Mouse (Mus musculus) limb, embryonic 14.5 days (tissue): ENCODE measurements at regions not wholly inside any gene's neighbourhood (a gene's known extent, or its start where the extent isn't known, plus 50 kb on each side); places are given as distances from the start of the nearest gene placed in this dataset.

Source experiments
- ATAC-seq: fragments of 200-750 bp; cut with Nextera tagmentation; 2 replicates; pipeline ENCODE4 v1.8.0; 2017; ENCODE audit warnings: low read depth, moderate number of reproducible peaks, moderate TSS enrichment; ENCODE audit not compliant: low FRiP score
- DNase-seq: peaks from one replicate; pipeline ENCODE4 v3.0.0-alpha.2; 2015; ENCODE audit warnings: low spot score
- H3K27ac ChIP-seq: fragments of 300-500 bp; sonication (generic); replicated peaks from 2 replicates; pipeline ENCODE4 v1.5.1; 2014; ENCODE audit warnings: low read depth, mild to moderate bottlenecking, low read length, moderate library complexity, mixed read lengths
- H3K27me3 ChIP-seq: fragments of 300-500 bp; sonication (generic); 2 replicates; pipeline ENCODE4 v1.6.1; 2014; ENCODE audit warnings: low read length, mixed read lengths; ENCODE audit not compliant: control insufficient read depth, insufficient read depth
- H3K36me3 ChIP-seq: fragments of 300-500 bp; sonication (generic); 2 replicates; pipeline ENCODE4 v1.6.1; 2014; ENCODE audit warnings: mild to moderate bottlenecking, low read length, moderate library complexity, mixed read lengths; ENCODE audit not compliant: control insufficient read depth, insufficient read depth
- H3K4me1 ChIP-seq: fragments of 300-500 bp; sonication (generic); 2 replicates; pipeline ENCODE4 v1.6.1; 2014; ENCODE audit warnings: antibody characterized with exemption, low read length, mixed read lengths; ENCODE audit not compliant: control insufficient read depth, insufficient read depth
- H3K4me2 ChIP-seq: fragments of 300-500 bp; sonication (generic); replicated peaks from 2 replicates; pipeline ENCODE4 v1.6.1; 2014; ENCODE audit warnings: low read depth, mild to moderate bottlenecking, low read length, moderate library complexity; ENCODE audit not compliant: severe bottlenecking
- H3K4me3 ChIP-seq: fragments of 300-500 bp; sonication (generic); replicated peaks from 2 replicates; pipeline ENCODE4 v1.5.1; 2014; ENCODE audit warnings: low read length
- H3K9ac ChIP-seq: fragments of 300-500 bp; sonication (generic); 2 replicates; pipeline ENCODE4 v1.6.1; 2014; ENCODE audit warnings: mild to moderate bottlenecking, low read depth, low read length, moderate library complexity; ENCODE audit not compliant: severe bottlenecking
- H3K9me3 ChIP-seq: fragments of 300-500 bp; sonication (generic); 2 replicates; pipeline ENCODE4 v1.6.1; 2016; ENCODE audit warnings: low read length; ENCODE audit not compliant: control insufficient read depth
- POLR2A ChIP-seq: fragments of 200-500 bp; IDR thresholded peaks from 2 replicates; pipeline ENCODE4 v1.8.0; 2012; ENCODE audit warnings: inconsistent platforms, mild to moderate bottlenecking, moderate library complexity, borderline replicate concordance; ENCODE audit not compliant: insufficient read depth, insufficient read length; ENCODE audit errors: extremely low read depth
- WGBS: fragments of 180-500 bp; shearing (Covaris S2); extraction: QIAGEN DNeasy Blood & Tissue Kit; methylation state at CpG from one replicate; pipeline ENCODE4 v1.1.7; 2014; 5-methylcytosine and 5-hydroxymethylcytosine counted together

DNA sequence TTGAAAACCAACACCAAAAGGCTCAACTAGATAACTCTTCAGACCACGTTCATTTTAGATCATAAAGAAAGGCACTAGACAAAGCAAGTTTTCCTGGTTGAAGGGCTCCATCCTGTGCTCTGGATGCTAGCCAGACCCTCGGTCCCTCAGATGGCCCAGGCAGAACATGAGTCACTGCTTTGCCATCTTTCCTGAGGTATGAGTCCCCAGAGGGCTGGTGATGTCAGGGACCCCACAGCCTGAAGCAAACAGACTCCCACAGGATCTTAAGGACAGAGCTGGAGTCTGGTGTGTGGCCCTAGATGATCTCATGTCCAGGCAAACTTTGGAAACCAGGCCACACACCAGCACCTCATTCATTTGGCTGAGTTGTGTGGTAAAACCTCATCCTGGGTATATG, 203.2 kb upstream of the Six2 start:
- 68% methylated on average over 2 of the region's 2 CpGs for WGBS
- Histone ChIP-seq H3K27ac (no peak overlapping the region), H3K9ac (no peak overlapping the region), H3K4me3 (no peak overlapping the region), H3K9me3 (no peaks in the 10 kb centered on the region), H3K4me2 (no peak overlapping the region), H3K27me3 (no peaks in the 10 kb centered on the region), H3K36me3 (no peaks in the 10 kb centered on the region), H3K4me1 (peaks cover 27% of the 10 kb centered on the region)
- TF ChIP-seq POLR2A, result no peak
- no peak for DNase-seq
- no peak for ATAC-seq

GRCm38 (mm10) chr17:85889746-85890532, 201.9 kb upstream of the Six2 start:
- TF ChIP-seq POLR2A, result no peak
- Histone ChIP-seq H3K4me1 (peaks cover 33% of the 10 kb centered on the region), H3K36me3 (no peaks in the 10 kb centered on the region), H3K27me3 (no peaks in the 10 kb centered on the region), H3K27ac (no peak overlapping the region), H3K9me3 (no peaks in the 10 kb centered on the region), H3K9ac (no peak overlapping the region), H3K4me3 (no peak overlapping the region), H3K4me2 (no peak overlapping the region)
- WGBS, result 54% methylated on average over 18 of the region's 18 CpGs
- ATAC-seq, result no peak
- DNase-seq, result no peak

DNA sequence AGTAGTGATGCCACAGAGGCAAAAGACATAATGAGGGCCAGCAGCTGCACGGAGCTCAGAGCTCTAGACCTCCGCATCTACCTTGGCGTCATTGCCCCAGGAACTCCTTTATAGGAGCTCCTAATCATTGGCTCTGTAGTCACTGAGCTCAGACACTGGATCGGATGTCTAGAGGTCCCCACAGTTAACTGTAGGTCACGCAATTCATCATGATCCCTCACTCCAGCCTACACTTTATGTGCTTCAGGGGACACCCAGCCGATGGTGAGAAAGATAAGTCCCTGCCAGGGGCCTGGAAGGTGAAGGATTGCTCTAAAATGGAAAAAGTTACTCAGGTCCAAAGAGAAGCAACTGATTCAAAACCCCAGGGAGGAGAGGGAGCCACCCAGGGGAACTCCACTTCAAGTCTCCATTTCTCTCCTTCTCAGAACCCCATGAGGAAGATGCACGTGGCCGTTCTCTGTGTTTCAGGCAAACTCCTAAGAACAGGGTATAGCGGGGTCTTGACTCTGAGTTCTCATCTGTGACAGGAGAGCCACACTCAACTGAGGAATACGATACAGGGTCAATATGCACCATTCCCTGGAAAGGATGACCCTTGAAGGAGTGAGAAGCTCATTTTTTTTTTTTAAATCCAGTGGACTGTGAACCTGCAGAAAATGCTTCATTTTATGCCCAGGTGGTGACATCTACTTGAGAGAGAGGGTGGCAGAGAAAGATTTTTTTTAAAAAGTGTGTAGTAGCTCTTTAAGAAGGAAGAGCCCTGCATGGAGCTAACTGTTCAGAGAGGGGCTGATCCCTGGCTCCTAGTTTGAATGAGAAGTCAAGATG, 200.7 kb upstream of the Six2 start:
- H3K9me3 ChIP-seq, result no peaks in the 10 kb centered on the region
- H3K4me1 ChIP-seq, result peaks cover 33% of the 10 kb centered on the region
- ATAC-seq (no peak), DNase-seq (no peak)
- H3K36me3 ChIP-seq, result no peaks in the 10 kb centered on the region
- H3K4me3 ChIP-seq, result no peak overlapping the region
- 77% methylated on average over 10 of the region's 10 CpGs for WGBS
- no peak overlapping the region for H3K27ac ChIP-seq
- H3K4me2 ChIP-seq, result no peak overlapping the region
- no peak for TF ChIP-seq POLR2A
- H3K27me3 ChIP-seq, result no peaks in the 10 kb centered on the region
- no peak overlapping the region for H3K9ac ChIP-seq

- Histone ChIP-seq H3K27ac (no peak overlapping the region), H3K36me3 (no peaks in the 10 kb centered on the region), H3K9me3 (no peaks in the 10 kb centered on the region), H3K4me2 (no peak overlapping the region), H3K27me3 (peaks cover 5% of the 10 kb centered on the region; the same call in 1 of the 2 replicates), H3K9ac (no peak overlapping the region), H3K4me1 (peaks cover 39% of the 10 kb centered on the region), H3K4me3 (no peak overlapping the region)
- DNase-seq, result no peak
- TF ChIP-seq POLR2A, result no peak
- WGBS, result 53% methylated on average over 6 of the region's 6 CpGs
- no peak; the same call in 1 of the 2 replicates for ATAC-seq
Measured at GRCm38 (mm10) chr17:85886675-85887074, 198.6 kb upstream of the Six2 start.

GRCm38 (mm10) chr17:85886237-85886636, 198.2 kb upstream of the Six2 start:
- WGBS, result 42% methylated on average over 4 of the region's 4 CpGs
- TF ChIP-seq POLR2A, result no peak
- H3K4me1 ChIP-seq, result peaks cover 42% of the 10 kb centered on the region
- no peak overlapping the region for H3K4me3 ChIP-seq
- no peak overlapping the region for H3K9ac ChIP-seq
- no peak overlapping the region for H3K27ac ChIP-seq
- H3K9me3 ChIP-seq, result no peaks in the 10 kb centered on the region
- peak; percentile 66 for ATAC-seq
- peak; percentile 57 for DNase-seq
- peaks cover 5% of the 10 kb centered on the region; the same call in 1 of the 2 replicates for H3K27me3 ChIP-seq
- H3K36me3 ChIP-seq, result no peaks in the 10 kb centered on the region
- H3K4me2 ChIP-seq, result no peak overlapping the region
